29 mouse cellular contexts compared by ENCODE assay signal in the genomic region with DNA sequence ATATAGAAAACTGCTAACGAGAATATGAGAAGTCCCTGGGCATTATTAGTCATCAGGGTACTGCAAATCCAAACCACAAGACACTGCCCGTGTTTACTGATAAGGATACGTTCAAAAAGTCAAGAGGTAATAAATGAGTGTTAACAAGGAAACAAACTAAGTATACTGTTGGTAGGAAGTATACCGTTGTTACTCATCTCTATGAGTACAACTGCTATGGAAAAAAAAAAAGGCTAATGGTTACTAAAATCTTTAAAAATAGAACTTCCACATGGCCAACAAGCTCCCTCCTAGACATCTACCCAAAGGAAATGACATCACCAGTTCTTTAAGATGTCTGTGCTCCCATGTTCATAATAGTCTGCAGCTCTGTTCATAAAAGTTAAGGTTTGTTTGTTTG. TPM values are rescaled to one million over a fixed set of nuclear protein-coding genes. Genes with fewer than 3 reads are reported as not detected.
A peak's percentile ranks its signal among the peaks of the same experiment; 100 is the strongest.
DNase-seq lines count a peak whose midpoint lies in the region; ATAC-seq and TF ChIP-seq lines count a peak whose summit lies in the region.
"Had no signal": no experiment of that assay in that cellular context is flagged by ENCODE, and none has a peak within 500 bp of the region (broad histone marks: within the 10 kb centered on the region; RNA-seq: fewer than 3 reads in every experiment).

No protein-coding gene starts in this region.

- peaks cover 90% of the 10 kb centered on the region for H3K79me2 ChIP-seq in CH12.LX (replicated peaks; ENCODE audit: control insufficient read depth, extremely low read depth, insufficient read depth, poor library complexity, severe bottlenecking)

- H3K9me3 ChIP-seq in CH12.LX (replicated peaks; ENCODE audit: low read length) = no peaks in the 10 kb centered on the region
- H3K9me3 ChIP-seq: embryonic facial prominence, embryonic 12.5 days; forebrain, embryonic 15.5 days; heart, embryonic 10.5 days; heart, embryonic 15.5 days; hindbrain, embryonic 12.5 days; liver, embryonic 12.5 days; neural tube, embryonic 12.5 days; stomach, embryonic 15.5 days had no signal

- TF ChIP-seq EP300 in CH12.LX (IDR thresholded peaks at IDR 0.05; ENCODE audit: low read length) = peak; percentile 87

- peaks cover 29 to 73% of the 10 kb centered on the region in 2 experiments for H3K36me3 ChIP-seq in CH12.LX (replicated peaks in 1 of 2; ENCODE audit: control insufficient read depth in 1 of 2, insufficient read depth in 1 of 2, low read length in 1 of 2)
- H3K36me3 ChIP-seq: embryonic facial prominence, embryonic 12.5 days; forebrain, embryonic 15.5 days; heart, embryonic 10.5 days; heart, embryonic 15.5 days; hindbrain, embryonic 12.5 days; liver, embryonic 12.5 days; neural tube, embryonic 12.5 days; stomach, embryonic 15.5 days had no signal

- no peak overlapping the region for H3K27ac ChIP-seq in CH12.LX (ENCODE audit: insufficient read depth, low read depth)
- peak overlapping the region; percentile 81 for H3K27ac ChIP-seq in bone marrow macrophage, adult 2 months (ENCODE audit: insufficient read depth, low read depth, low read length)
- H3K27ac ChIP-seq in layer of hippocampus, adult 2 months = no peak overlapping the region
- H3K27ac ChIP-seq: embryonic facial prominence, embryonic 12.5 days; forebrain, embryonic 15.5 days; heart, embryonic 10.5 days; heart, embryonic 15.5 days; hindbrain, embryonic 12.5 days; hindbrain, postnatal 0 days; liver, embryonic 12.5 days; neural tube, embryonic 12.5 days; stomach, embryonic 15.5 days had no signal

- in situ Hi-C loops in CH12.LX (cut with MboI; ENCODE audit: low pct_ligation_motif_present, low pct_unique_long_range_greater_than_20kb, low sequenced_read_pairs) = no loop called here

- H3K4me1 ChIP-seq in CH12.LX (ENCODE audit: control insufficient read depth in 1 of 2, insufficient read depth in 2 of 2) = peaks cover 18 to 95% of the 10 kb centered on the region in 2 experiments
- H3K4me1 ChIP-seq in bone marrow macrophage, adult 2 months (ENCODE audit: control insufficient read depth, insufficient read depth, low read length) = peaks cover 48% of the 10 kb centered on the region
- H3K4me1 ChIP-seq: embryonic facial prominence, embryonic 12.5 days; heart, embryonic 10.5 days; heart, embryonic 15.5 days; liver, embryonic 12.5 days; stomach, embryonic 15.5 days had no signal

- ATAC-seq in inflammation-experienced regulatory T-cells, adult 6 months = peak; percentile 75
- ATAC-seq: forebrain, embryonic 15.5 days; hindbrain, postnatal 0 days; liver, embryonic 12.5 days; liver, postnatal 0 days had no signal

- no peaks in the 10 kb centered on the region for H3K27me3 ChIP-seq in CH12.LX (replicated peaks)
- H3K27me3 ChIP-seq: embryonic facial prominence, embryonic 12.5 days; forebrain, embryonic 15.5 days; heart, embryonic 15.5 days; hindbrain, embryonic 12.5 days; liver, embryonic 12.5 days; neural tube, embryonic 12.5 days; stomach, embryonic 15.5 days had no signal

- DNase-seq in 416B (ENCODE audit: low read depth) = peak; percentile 98
- peak; percentile 61 for DNase-seq in CH12.LX (ENCODE audit: extremely low read depth)
- no peak for DNase-seq in layer of hippocampus, adult 2 months (ENCODE audit: low spot score in 2 of 2)
- DNase-seq in T-cell, adult 2 months (ENCODE audit: low spot score) = no peak
- DNase-seq in gastrocnemius, adult 8-10 months (ENCODE audit: low spot score in 2 of 2) = no peak
- DNase-seq in MN1 (ENCODE audit: low spot score) = no peak
- DNase-seq: adrenal gland, postnatal 10 days; cerebellum, adult 11 months; cerebellum, adult 9-10 months; cerebellum, postnatal 36 days; embryo, embryonic 11 days; kidney, adult 11 months; kidney, postnatal 25 days; left cerebral cortex, postnatal 4 days; liver, postnatal 0 days; lung, postnatal 36 days; midbrain, embryonic 14.5 days; thymus, postnatal 25 days had no signal

- TF ChIP-seq CTCF in CH12.LX (conservative IDR thresholded peaks at IDR 0.05 in 1 of 2, IDR thresholded peaks at IDR 0.05 in 1 of 2; ENCODE audit: low read depth in 2 of 2, low read length in 2 of 2) = no peak
- TF ChIP-seq CTCF in bone marrow macrophage, adult 2 months (IDR thresholded peaks at IDR 0.05; ENCODE audit: low read depth, low read length) = no peak
- TF ChIP-seq CTCF in layer of hippocampus, adult 2 months (conservative IDR thresholded peaks at IDR 0.05) = no peak

- H3K9ac ChIP-seq in CH12.LX (ENCODE audit: insufficient read depth, low read depth) = no peak overlapping the region
- H3K9ac ChIP-seq: embryonic facial prominence, embryonic 12.5 days; forebrain, embryonic 15.5 days; heart, embryonic 15.5 days; hindbrain, embryonic 12.5 days; liver, embryonic 12.5 days; liver, postnatal 0 days; neural tube, embryonic 12.5 days; stomach, embryonic 15.5 days had no signal

- no peak for TF ChIP-seq RAD21 in CH12.LX (IDR thresholded peaks at IDR 0.05; ENCODE audit: low read depth, low read length)

- H3K4me2 ChIP-seq in CH12.LX (ENCODE audit: insufficient read depth, low read depth, poor library complexity, severe bottlenecking) = no peak overlapping the region
- H3K4me2 ChIP-seq: embryonic facial prominence, embryonic 12.5 days; forebrain, embryonic 15.5 days; heart, embryonic 15.5 days; hindbrain, embryonic 12.5 days; liver, embryonic 12.5 days; neural tube, embryonic 12.5 days; stomach, embryonic 15.5 days had no signal

- H3K4me3 ChIP-seq in CH12.LX (replicated peaks in 1 of 3; ENCODE audit: low read depth in 2 of 3, low read length in 2 of 3, poor library complexity in 1 of 3) = no peak overlapping the region
- no peak overlapping the region for H3K4me3 ChIP-seq in bone marrow macrophage, adult 2 months (ENCODE audit: insufficient read depth, low read length)
- H3K4me3 ChIP-seq in layer of hippocampus, adult 2 months = no peak overlapping the region
- H3K4me3 ChIP-seq: embryonic facial prominence, embryonic 12.5 days; forebrain, embryonic 15.5 days; heart, embryonic 10.5 days; heart, embryonic 15.5 days; hindbrain, embryonic 12.5 days; liver, embryonic 12.5 days; neural tube, embryonic 12.5 days; stomach, embryonic 15.5 days had no signal

- dilution Hi-C loops in CH12.LX (cut with MboI; ENCODE audit: extremely low pct_ligation_motif_present, extremely low pct_unique_long_range_greater_than_20kb, low sequenced_read_pairs) = no loop called here

- TF ChIP-seq POLR2A in CH12.LX (IDR thresholded peaks at IDR 0.05; ENCODE audit: low read depth, low read length) = peak; percentile 0; the same call in 1 of the 2 replicates
- TF ChIP-seq POLR2A in bone marrow macrophage, adult 2 months (IDR thresholded peaks at IDR 0.05; ENCODE audit: borderline replicate concordance, low read depth, low read length) = no peak

TF ChIP-seq in CH12.LX, 34 proteins besides CTCF, POLR2A, EP300 and RAD21:
- TF ChIP-seq ZNF384 (IDR thresholded peaks at IDR 0.05; ENCODE audit: low read depth, low read length) (peak; percentile 88), USF2 (conservative IDR thresholded peaks at IDR 0.05; ENCODE audit: low read depth, low read length) (no peak), ZKSCAN1 (IDR thresholded peaks at IDR 0.05; ENCODE audit: borderline replicate concordance, low read depth, low read length) (no peak), MEF2A (IDR thresholded peaks at IDR 0.05; ENCODE audit: borderline replicate concordance, low read depth, low read length) (peak; percentile 94), TBP (conservative IDR thresholded peaks at IDR 0.05; ENCODE audit: low read depth, low read length) (0 out of 2 replicates have a peak, but pooled peaks have one; percentile 26), MXI1 (IDR thresholded peaks at IDR 0.05; ENCODE audit: low read depth, low read length) (peak; percentile 26; the same call in 1 of the 2 replicates), JUND (conservative IDR thresholded peaks at IDR 0.05; ENCODE audit: low read depth, low read length) (peak; percentile 82), IRF4 (IDR thresholded peaks at IDR 0.05; ENCODE audit: low read depth, low read length) (peak; percentile 67), PAX5 (IDR thresholded peaks at IDR 0.05; ENCODE audit: low read length) (no peak), MAX (IDR thresholded peaks at IDR 0.05; ENCODE audit: low read length) (peak; percentile 54; the same call in 1 of the 2 replicates), MYC (IDR thresholded peaks at IDR 0.05; ENCODE audit: low read depth, low read length) (peak; percentile 87), ETS1 (conservative IDR thresholded peaks at IDR 0.05; ENCODE audit: low read depth, low read length) (peak; percentile 60), JUN (IDR thresholded peaks at IDR 0.05; ENCODE audit: insufficient read depth, low read depth, low read length) (peak; percentile 62), TCF12 (IDR thresholded peaks at IDR 0.05; ENCODE audit: low read depth, low read length) (no peak; the same call in 1 of the 2 replicates)
TF ChIP-seq in CH12.LX: peak in this region for 10.

RNA-seq across cellular contexts. Expression of a gene that starts 46.5 kb away (rescaled TPM):
- total RNA-seq in CH12.LX (2012; rRNA removed) = 109 and 133 TPM in 2 replicates
- 79.6 and 83.8 TPM in 2 replicates for total RNA-seq in CH12.LX (2014; rRNA removed)
- 137 and 151 TPM in 2 replicates for polyA plus RNA-seq in CH12.LX (2012; ENCODE audit: insufficient read length, low read depth)
- polyA plus RNA-seq in bone marrow macrophage, adult 2 months (2012; ENCODE audit: insufficient read depth, insufficient read length, missing spikeins) = 95.9 and 104 TPM in 2 replicates
- 100 to 1,000 TPM; 257 to 323 (median 288) TPM for polyA plus RNA-seq in inflammation-experienced regulatory T-cells, adult 6 months (2017; shearing (Covaris generic))
- 1 to 10 TPM; 3.1 to 3.4 TPM for total RNA-seq in layer of hippocampus, adult 2 months (2021)
- under 1 TPM; 0.39 to 0.67 (median 0.50) TPM for total RNA-seq in gastrocnemius, adult 8-10 months (2022)

Comparison
In these comparisons a context has a peak if more than half of its experiments do, and no peak if none do; other contexts are left out.
1. DNase-seq: peak in 416B (single experiment) and CH12.LX (single experiment); none in layer of hippocampus, adult 2 months (0 of 2), T-cell, adult 2 months (single experiment), gastrocnemius, adult 8-10 months (0 of 2) and MN1 (single experiment).
2. RNA of a gene that starts 46.5 kb away (total RNA-seq): 79.6 to 133 TPM in CH12.LX; 3.1 to 3.4 TPM in layer of hippocampus, adult 2 months and 0.39 to 0.67 TPM in gastrocnemius, adult 8-10 months; every median in the first group is over 10 times any median in the second.